Mouse (Mus musculus): ENCODE data around the gene Syt8. TPM values are rescaled to one million over a fixed set of nuclear protein-coding genes. Genes with fewer than 3 reads are reported as not detected.

Syt8 gene
- polyA plus RNA-seq, 1 experiment, result 2.4 TPM

DNA sequence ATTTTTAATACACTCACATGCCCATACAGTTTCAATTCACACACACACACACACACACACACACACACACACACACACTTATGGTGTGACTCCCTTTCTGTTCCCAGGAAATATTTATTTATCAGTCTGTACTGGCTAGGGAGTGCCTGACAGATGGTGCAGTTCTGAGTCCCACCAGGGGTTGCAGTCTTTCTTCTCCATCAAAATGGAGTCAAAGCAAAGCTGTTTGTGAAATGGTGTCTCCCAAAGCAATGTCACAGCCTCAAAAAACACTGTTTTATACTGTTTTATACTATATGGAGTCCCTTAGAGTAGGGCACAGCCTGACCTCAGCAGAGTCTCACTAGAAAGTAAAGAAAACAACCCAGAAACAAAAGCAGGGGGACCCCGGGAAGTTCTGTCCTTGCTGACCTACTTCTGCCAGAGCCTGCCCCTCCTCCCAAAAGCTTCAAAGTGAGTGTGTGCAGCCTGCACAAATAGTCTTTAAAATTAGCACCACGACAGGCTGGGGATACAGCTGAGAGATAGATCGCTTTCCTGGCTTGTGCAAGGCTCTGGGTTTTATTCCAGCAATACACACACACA is 22.7 kb downstream of the Syt8 start:
- Histone ChIP-seq H3K4me3 (ENCODE audit: insufficient read depth, low read length) (no peak overlapping the region), H3K27ac (ENCODE audit: insufficient read depth, low read length) (peak overlapping the region; percentile 100), H3K4me1 (ENCODE audit: control insufficient read depth, insufficient read depth, low read length) (peaks cover 21% of the 10 kb centered on the region)
- TF ChIP-seq POLR2A (IDR thresholded peaks at IDR 0.05; ENCODE audit: low read depth, low read length) (peak; percentile 54), CTCF (IDR thresholded peaks at IDR 0.05; ENCODE audit: borderline replicate concordance, insufficient read depth, low read length) (no peak)

DNA sequence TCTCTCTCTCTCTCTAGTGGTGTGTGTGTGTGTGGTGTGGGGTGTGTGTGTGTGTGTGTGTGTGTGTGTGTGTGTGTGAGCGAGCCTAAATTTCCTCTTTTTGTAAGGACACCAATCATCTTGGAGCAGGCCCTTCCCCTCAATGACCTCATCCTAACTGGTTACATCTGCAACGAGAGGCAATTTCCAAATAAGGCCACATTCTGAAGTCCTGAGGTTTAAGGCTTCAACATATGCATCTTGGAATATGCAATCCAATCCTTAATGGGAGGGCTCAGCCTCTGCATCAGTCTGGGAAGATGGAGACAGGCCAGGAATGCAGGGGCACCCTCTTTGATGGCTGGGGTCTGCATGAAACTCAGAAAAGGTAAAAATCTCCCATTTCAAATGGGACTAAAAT is 23.4 kb downstream of the Syt8 start:
- Histone ChIP-seq H3K4me3 (ENCODE audit: insufficient read depth, low read length) (no peak overlapping the region), H3K4me1 (ENCODE audit: control insufficient read depth, insufficient read depth, low read length) (peaks cover 28% of the 10 kb centered on the region), H3K27ac (ENCODE audit: insufficient read depth, low read length) (peak overlapping the region; percentile 100)
- TF ChIP-seq POLR2A (IDR thresholded peaks at IDR 0.05; ENCODE audit: low read depth, low read length), result no peak
- no peak for TF ChIP-seq CTCF (IDR thresholded peaks at IDR 0.05; ENCODE audit: borderline replicate concordance, insufficient read depth, low read length)

DNA sequence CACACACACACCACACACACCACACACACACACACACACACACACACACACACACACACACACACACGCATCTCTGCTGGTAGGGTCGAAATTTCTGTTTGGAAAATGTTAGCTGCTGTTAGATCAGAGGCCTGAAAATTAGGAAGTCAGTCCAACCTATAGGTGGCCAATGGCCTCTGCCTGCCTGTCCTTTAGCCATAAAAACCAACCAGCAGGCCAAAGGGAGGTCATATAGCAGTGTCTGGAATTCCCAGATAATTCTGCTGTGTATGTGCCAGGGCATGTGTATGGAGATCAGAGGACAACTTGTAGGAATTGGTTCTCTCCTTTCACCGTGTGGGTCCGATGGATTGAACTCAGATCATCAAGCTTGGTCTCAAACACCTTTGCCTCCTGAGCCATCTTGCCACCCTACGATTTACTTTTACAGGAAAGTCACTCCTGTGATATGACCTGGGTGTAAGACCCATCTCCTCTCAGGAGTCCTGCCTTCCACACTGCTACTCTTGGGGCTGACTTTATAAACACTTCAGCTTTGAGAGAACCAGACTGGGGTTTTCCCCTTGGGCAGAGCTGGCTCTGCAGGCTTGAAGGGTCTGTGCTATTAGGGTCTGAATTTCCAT is 24.1 kb downstream of the Syt8 start:
- Histone ChIP-seq H3K4me1 (ENCODE audit: control insufficient read depth, insufficient read depth, low read length) (peaks cover 30% of the 10 kb centered on the region), H3K27ac (ENCODE audit: insufficient read depth, low read length) (peak overlapping the region; percentile 100), H3K4me3 (ENCODE audit: insufficient read depth, low read length) (no peak overlapping the region)
- TF ChIP-seq POLR2A (IDR thresholded peaks at IDR 0.05; ENCODE audit: low read depth, low read length), result peak; percentile 2; the same call in 1 of the 2 replicates
- no peak for TF ChIP-seq CTCF (IDR thresholded peaks at IDR 0.05; ENCODE audit: borderline replicate concordance, insufficient read depth, low read length)

DNA sequence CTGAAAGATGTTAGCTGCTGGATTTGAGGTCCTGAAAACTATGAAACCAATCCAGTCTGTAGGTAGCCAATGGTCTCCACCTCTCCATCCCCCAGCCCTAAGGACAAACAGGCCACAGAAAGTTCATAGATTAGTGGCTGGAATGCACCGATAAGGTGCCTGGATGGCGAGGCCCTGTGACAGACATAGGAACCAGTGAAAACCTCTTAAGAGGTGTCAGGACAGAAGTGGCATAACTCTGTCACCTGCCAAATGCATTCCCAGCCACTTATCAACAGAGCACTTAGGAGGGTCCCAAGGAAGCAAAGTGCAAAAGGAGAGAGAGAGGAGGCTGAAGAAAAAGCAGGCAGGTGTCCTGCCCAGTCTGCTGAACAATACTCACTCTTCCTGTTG is 24.6 kb downstream of the Syt8 start:
- no peak for TF ChIP-seq CTCF (IDR thresholded peaks at IDR 0.05; ENCODE audit: borderline replicate concordance, insufficient read depth, low read length)

DNA sequence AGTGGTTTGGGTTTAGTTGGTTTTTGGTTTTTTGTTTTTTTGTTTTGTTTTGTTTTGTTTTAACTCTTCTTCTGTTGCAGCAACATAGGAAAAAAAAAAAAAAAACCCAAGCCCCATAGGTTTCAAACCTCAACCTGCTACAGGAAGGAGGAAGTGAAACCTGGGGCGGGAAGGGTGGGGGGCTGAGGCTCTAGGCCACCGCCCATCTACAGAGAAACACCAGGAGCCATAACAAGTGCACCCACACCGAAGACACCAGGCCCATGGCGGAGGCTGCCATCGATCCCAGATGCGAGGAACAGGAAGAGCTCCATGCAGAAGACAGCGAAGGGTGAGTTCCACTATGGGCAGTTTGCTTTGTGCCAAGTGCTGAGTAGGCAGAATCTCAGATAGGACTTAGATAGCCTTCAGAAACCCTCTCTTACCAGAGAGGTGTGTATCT is 26.0 kb downstream of the Syt8 start, which contains the start of gene Lsp1:
TSS of gene Lsp1 (plus strand) at position 174 of the 442 bp plus-strand sequence.
- no peak for TF ChIP-seq CTCF (IDR thresholded peaks at IDR 0.05; ENCODE audit: borderline replicate concordance, insufficient read depth, low read length)
- TF ChIP-seq POLR2A (IDR thresholded peaks at IDR 0.05; ENCODE audit: low read depth, low read length), result no peak
- no peak within 1 kb of the TSS for H3K27ac ChIP-seq (ENCODE audit: insufficient read depth, low read length)
- peaks cover 22% of the 10 kb centered on the region for H3K4me1 ChIP-seq (ENCODE audit: control insufficient read depth, insufficient read depth, low read length)
- H3K4me3 ChIP-seq (ENCODE audit: insufficient read depth, low read length), result no peak within 1 kb of the TSS

More for the DNA sequence above, 24.6 kb downstream of the Syt8 start:
- H3K4me3 ChIP-seq (ENCODE audit: insufficient read depth, low read length), result no peak overlapping the region
- H3K4me1 ChIP-seq (ENCODE audit: control insufficient read depth, insufficient read depth, low read length), result peaks cover 30% of the 10 kb centered on the region
- H3K27ac ChIP-seq (ENCODE audit: insufficient read depth, low read length), result peak overlapping the region; percentile 100

DNA sequence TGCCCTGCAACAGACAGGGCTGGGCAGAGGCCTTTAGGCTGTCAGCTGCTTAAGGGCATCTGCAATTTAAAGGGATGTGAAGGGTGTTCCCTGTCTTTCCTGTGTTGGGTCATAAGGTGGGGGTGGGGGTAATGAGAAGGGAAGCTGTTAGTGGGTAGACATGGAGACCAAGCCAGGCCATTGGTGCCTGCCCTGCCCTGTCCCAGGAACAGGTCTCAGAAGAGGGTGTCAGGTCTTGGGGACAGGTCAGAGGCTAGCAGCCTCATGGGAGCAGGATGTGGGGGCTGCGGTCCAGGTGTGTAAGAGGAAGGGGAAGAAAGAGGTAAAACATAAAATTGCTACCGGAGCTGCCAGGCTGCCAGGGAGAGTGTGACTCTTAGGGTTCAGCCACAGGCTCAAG is 26.8 kb downstream of the Syt8 start:
- H3K4me3 ChIP-seq (ENCODE audit: insufficient read depth, low read length), result no peak overlapping the region
- no peak overlapping the region for H3K27ac ChIP-seq (ENCODE audit: insufficient read depth, low read length)
- TF ChIP-seq CTCF (IDR thresholded peaks at IDR 0.05; ENCODE audit: borderline replicate concordance, insufficient read depth, low read length) (no peak), POLR2A (IDR thresholded peaks at IDR 0.05; ENCODE audit: low read depth, low read length) (no peak)
- peaks cover 22% of the 10 kb centered on the region for H3K4me1 ChIP-seq (ENCODE audit: control insufficient read depth, insufficient read depth, low read length)

DNA sequence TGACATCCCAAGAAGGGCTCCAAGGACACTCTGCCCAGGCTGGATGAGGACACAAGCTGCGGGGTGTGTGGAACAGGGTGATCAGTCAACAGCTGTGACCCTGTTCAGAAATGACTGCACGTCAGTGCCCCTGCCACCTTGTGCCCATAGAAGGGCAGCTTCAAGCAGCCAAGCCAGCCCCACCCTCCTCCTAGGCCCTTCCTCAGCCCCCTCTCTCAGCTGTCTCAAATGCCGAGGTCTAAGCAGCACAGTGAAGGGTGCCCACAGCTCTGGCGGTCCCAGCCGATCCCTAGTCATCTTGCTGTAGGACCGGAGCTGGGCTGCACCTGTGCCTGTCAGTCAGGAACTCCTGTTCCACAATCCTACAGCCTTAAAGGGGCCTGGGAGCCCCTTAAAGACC is 27.5 kb downstream of the Syt8 start:
- no peak overlapping the region for H3K4me3 ChIP-seq (ENCODE audit: insufficient read depth, low read length)
- peaks cover 19% of the 10 kb centered on the region for H3K4me1 ChIP-seq (ENCODE audit: control insufficient read depth, insufficient read depth, low read length)
- no peak for TF ChIP-seq CTCF (IDR thresholded peaks at IDR 0.05; ENCODE audit: borderline replicate concordance, insufficient read depth, low read length)
- TF ChIP-seq POLR2A (IDR thresholded peaks at IDR 0.05; ENCODE audit: low read depth, low read length), result no peak
- H3K27ac ChIP-seq (ENCODE audit: insufficient read depth, low read length), result no peak overlapping the region

DNA sequence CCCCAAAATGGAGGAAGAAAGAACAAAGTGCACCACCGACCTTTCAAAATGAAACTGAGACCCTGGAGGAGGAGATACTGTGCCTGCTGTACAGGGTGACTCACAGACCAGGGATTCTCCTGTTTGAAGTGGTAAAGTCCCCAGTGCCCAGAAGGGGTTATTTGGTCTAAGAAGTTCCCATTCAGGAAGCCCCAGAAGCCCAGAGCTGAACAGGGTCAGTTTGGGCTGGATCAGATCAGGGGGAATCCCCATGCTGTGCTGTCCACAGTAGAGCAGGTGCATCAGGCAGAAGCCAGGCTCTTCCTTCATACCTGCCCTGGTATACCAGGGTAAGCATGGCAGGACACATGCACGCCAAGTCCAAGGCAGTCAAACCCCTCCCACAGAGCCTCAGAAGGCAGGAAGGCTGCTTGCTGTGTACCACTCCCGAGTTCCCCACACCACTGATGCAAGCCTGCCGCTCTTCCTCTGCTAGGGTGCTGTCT is 28.0 kb downstream of the Syt8 start:
- TF ChIP-seq POLR2A (IDR thresholded peaks at IDR 0.05; ENCODE audit: low read depth, low read length) (no peak), CTCF (IDR thresholded peaks at IDR 0.05; ENCODE audit: borderline replicate concordance, insufficient read depth, low read length) (no peak)
- Histone ChIP-seq H3K4me3 (ENCODE audit: insufficient read depth, low read length) (no peak overlapping the region), H3K27ac (ENCODE audit: insufficient read depth, low read length) (no peak overlapping the region)

DNA sequence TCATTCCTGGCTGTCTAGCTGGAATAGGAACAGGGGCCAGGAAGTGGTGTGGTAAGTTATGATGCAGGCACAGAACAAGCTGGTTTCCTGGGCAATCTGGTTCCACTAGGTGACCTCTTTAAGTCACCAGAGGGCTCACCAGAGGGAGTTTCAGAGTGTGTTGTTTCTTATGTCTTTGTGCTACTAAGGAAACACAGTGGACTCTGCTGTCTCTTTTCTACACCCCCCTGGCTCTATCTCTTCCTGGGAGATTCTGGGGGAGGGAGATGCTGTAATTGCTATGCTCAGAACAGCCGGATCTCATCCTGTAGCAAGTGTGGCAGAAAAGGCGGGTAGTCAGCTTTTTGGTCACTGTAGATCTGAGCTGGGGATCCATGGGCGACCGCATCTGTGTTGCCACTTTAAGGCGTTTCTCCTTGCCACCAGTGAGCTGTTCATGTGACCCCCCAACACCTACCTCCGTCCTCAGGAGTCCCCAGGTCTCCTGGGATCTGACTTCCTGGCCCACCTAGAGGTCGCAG is 35.6 kb downstream of the Syt8 start:
- peaks cover 19% of the 10 kb centered on the region for H3K4me1 ChIP-seq (ENCODE audit: control insufficient read depth, insufficient read depth, low read length)

More for the DNA sequence above, 28.0 kb downstream of the Syt8 start:
- peaks cover 19% of the 10 kb centered on the region for H3K4me1 ChIP-seq (ENCODE audit: control insufficient read depth, insufficient read depth, low read length)

More for the DNA sequence above, 35.6 kb downstream of the Syt8 start:
- peak overlapping the region; percentile 97 for H3K27ac ChIP-seq (ENCODE audit: insufficient read depth, low read length)
- H3K4me3 ChIP-seq (ENCODE audit: insufficient read depth, low read length), result no peak overlapping the region
- no peak for TF ChIP-seq CTCF (IDR thresholded peaks at IDR 0.05; ENCODE audit: borderline replicate concordance, insufficient read depth, low read length)
- TF ChIP-seq POLR2A (IDR thresholded peaks at IDR 0.05; ENCODE audit: low read depth, low read length), result no peak
